Mouse (Mus musculus) olfactory bulb, adult 2 months (tissue): ENCODE results near the gene Shc4.

Experiments used
- CTCF ChIP-seq: fragments of 200-500 bp; IDR thresholded peaks from 2 replicates; pipeline ENCODE4 v1.5.1; 2012; ENCODE audit warnings: low read depth, mild to moderate bottlenecking, low read length, moderate library complexity; ENCODE audit not compliant: insufficient read depth
- POLR2A ChIP-seq: fragments of 200-500 bp; IDR thresholded peaks from 2 replicates; pipeline ENCODE4 v1.6.1; 2012; ENCODE audit warnings: mild to moderate bottlenecking, low read depth, low read length, moderate library complexity; ENCODE audit not compliant: insufficient read depth

DNA sequence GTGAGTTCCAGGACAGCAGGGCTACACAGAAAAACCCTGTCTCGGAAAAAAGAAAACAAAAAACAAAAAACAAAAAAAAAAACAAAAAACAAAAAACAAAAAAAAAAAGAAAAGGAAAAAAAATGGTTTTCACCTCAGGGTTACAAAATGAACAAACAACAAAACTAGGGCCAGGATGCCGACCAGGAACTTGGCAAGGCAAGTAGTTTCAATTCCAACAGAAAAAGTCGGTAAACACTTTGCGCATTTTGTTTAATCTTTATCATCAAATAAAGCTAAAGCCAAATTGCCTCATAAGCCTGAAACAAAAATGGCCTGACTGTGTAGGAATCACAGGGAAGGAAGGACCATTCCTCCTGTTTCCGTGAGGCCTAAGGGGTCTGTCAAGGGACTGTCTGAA, 40.6 kb upstream of the Shc4 start:
- no peak for TF ChIP-seq CTCF
- no peak for TF ChIP-seq POLR2A
